Mouse (Mus musculus): ENCODE data around the gene Sh3kbp1. TPM values are rescaled to one million over a fixed set of nuclear protein-coding genes. Genes with fewer than 3 reads are reported as not detected.
"Not testable (repeated sequence)": the region's sequence is repeated elsewhere in the genome, so short reads cannot be mapped to it uniquely, and the experiment has no call there.

Sh3kbp1 gene
- 37.6 and 39.3 TPM in 2 replicates for polyA plus RNA-seq (2015; fragmentation: Nextera tagmentation; extraction: Ambion mirVana)

DNA sequence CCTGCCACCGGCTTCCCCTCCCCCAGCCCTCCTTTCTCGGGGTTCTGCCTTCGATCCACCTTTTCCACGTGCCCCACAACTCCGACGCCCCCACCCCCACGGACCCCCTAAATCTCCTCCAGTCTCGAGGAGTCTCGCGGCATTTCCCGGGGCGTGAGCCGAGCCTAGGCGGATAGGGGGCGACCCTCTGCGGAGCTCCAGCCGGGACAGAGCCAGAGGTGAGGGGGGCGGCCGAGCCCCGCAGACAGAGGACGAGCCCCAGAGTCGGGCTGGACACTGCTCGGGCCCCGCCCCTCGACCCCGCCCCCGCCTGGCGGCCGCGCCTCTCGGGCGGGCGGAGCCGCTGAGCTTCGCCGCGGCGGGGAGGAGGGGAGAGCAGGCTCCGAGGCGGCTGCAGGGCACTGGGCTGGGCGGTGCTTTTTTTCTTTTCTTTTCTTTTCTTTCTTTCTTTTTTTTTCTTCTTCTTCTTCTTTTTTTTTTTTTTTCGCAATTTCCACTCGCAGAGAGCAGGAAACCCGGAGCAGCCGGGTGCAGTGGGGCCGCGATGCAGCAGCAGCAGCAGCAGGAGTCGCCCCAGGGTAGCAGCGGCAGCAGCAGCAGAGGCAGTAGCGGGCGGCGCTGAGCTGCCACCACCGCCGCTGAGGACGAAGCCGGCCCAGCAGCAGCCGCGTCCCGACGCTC, at the start of gene Sh3kbp1:
Gene Sh3kbp1 (plus strand): TSS at position 366 of the 681 bp plus-strand sequence.
- ATAC-seq = peak; percentile 91
- peak within 1 kb of the TSS; percentile 80 for H3K27ac ChIP-seq
- peak within 1 kb of the TSS; percentile 83 for H3K9ac ChIP-seq (replicated peaks)
- peak within 1 kb of the TSS; percentile 59 for H3K4me2 ChIP-seq (replicated peaks)
- WGBS = 22% methylated on average over 39 of the region's 60 CpGs
- H3K9me3 ChIP-seq = no peaks in the 10 kb centered on the region
- no peaks in the 10 kb centered on the region for H3K36me3 ChIP-seq
- peaks cover 5% of the 10 kb centered on the region; the same call in 1 of the 2 replicates for H3K27me3 ChIP-seq
- 0 out of 2 replicates have a peak, but pooled peaks cover 4% of the 10 kb centered on the region for H3K4me1 ChIP-seq (replicated peaks)
- H3K4me3 ChIP-seq (replicated peaks) = peak within 1 kb of the TSS; percentile 60

DNA sequence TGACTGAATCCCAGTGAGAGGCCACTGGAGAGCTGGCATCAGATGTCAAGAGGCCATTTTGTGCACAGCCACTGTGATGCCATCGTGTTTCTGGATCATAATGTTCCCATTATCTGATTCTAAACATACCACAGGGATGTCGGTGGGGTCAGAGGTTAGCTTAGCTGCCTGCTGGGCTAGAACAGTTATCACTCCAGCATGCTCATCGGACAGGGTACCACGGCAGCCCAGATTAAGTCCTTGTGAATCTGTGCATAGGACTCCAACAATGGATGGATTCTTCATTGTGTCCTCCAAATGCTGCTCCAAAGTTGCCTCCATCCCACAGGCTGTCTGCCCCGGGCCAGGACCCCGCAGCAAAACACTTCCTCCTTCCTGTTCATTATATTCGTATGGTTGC, 42.3 kb upstream of the Sh3kbp1 start:
- not testable (repeated sequence) for H3K27ac ChIP-seq; H3K9me3 ChIP-seq; H3K27me3 ChIP-seq; H3K36me3 ChIP-seq; H3K4me3 ChIP-seq (replicated peaks); H3K4me2 ChIP-seq (replicated peaks); H3K4me1 ChIP-seq (replicated peaks); H3K9ac ChIP-seq (replicated peaks)
- ATAC-seq = peak; percentile 45
- 56% methylated on average over 7 of the region's 7 CpGs for WGBS

- no peak overlapping the region for H3K27ac ChIP-seq
- H3K4me1 ChIP-seq (replicated peaks) = no peaks in the 10 kb centered on the region
- ATAC-seq = no peak
- no peak overlapping the region for H3K4me2 ChIP-seq (replicated peaks)
- no peak overlapping the region for H3K4me3 ChIP-seq (replicated peaks)
- 0 out of 2 replicates have a peak, but pooled peaks cover 2% of the 10 kb centered on the region for H3K36me3 ChIP-seq
- H3K9ac ChIP-seq (replicated peaks) = no peak overlapping the region
- WGBS = 74% methylated on average over 1 of the region's 1 CpGs
- H3K27me3 ChIP-seq = no peaks in the 10 kb centered on the region; the same call in 1 of the 2 replicates
- no peaks in the 10 kb centered on the region for H3K9me3 ChIP-seq
These were observed 35.4 kb upstream of the Sh3kbp1 start for GRCm38 (mm10) chrX:159591633-159592032.

- Histone ChIP-seq H3K27me3 (peaks cover 6% of the 10 kb centered on the region; the same call in 1 of the 2 replicates), H3K36me3 (0 out of 2 replicates have a peak, but pooled peaks cover 2% of the 10 kb centered on the region), H3K9me3 (no peaks in the 10 kb centered on the region), H3K27ac (no peak overlapping the region), H3K9ac (replicated peaks) (no peak overlapping the region), H3K4me3 (replicated peaks) (no peak overlapping the region), H3K4me1 (replicated peaks) (no peaks in the 10 kb centered on the region), H3K4me2 (replicated peaks) (no peak overlapping the region)
- ATAC-seq = no peak
- WGBS = 79% methylated on average over 1 of the region's 1 CpGs
These were observed 29.6 kb upstream of the Sh3kbp1 start for GRCm38 (mm10) chrX:159597502-159597901.

GRCm38 (mm10) chrX:159604832-159605231, 22.2 kb upstream of the Sh3kbp1 start:
- no peak overlapping the region for H3K4me3 ChIP-seq (replicated peaks)
- no peaks in the 10 kb centered on the region for H3K9me3 ChIP-seq
- H3K36me3 ChIP-seq = no peaks in the 10 kb centered on the region
- WGBS = 51% methylated on average over 2 of the region's 2 CpGs
- no peak overlapping the region for H3K4me2 ChIP-seq (replicated peaks)
- no peak for ATAC-seq
- 0 out of 2 replicates have a peak, but pooled peaks cover 5% of the 10 kb centered on the region for H3K27me3 ChIP-seq
- no peak overlapping the region for H3K9ac ChIP-seq (replicated peaks)
- no peaks in the 10 kb centered on the region for H3K4me1 ChIP-seq (replicated peaks)
- H3K27ac ChIP-seq = no peak overlapping the region

DNA sequence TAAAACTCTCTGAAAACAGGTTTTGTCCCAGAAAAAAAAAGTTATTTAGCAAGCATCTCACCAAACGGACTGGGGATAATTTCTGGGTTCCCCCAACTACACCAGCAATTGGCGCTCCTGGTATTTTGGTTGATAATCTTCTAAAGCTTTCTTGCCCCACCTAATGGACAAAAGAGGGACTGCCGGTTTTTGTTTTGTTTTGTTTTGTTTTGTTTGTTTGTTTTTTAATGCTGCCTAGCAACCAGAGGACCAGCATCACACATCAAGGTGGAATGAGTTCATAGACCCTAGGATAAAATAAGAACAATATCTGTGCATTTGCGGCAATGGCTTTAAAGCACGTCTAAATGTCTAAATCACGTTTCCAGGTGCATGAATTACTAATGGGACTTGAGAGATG, 20.1 kb upstream of the Sh3kbp1 start:
- Histone ChIP-seq H3K9me3 (no peaks in the 10 kb centered on the region), H3K4me3 (replicated peaks) (no peak overlapping the region), H3K27ac (no peak overlapping the region), H3K4me1 (replicated peaks) (no peaks in the 10 kb centered on the region), H3K27me3 (0 out of 2 replicates have a peak, but pooled peaks cover 5% of the 10 kb centered on the region), H3K4me2 (replicated peaks) (no peak overlapping the region), H3K36me3 (no peaks in the 10 kb centered on the region), H3K9ac (replicated peaks) (no peak overlapping the region)
- ATAC-seq = no peak
- WGBS = 47% methylated on average over 6 of the region's 6 CpGs

DNA sequence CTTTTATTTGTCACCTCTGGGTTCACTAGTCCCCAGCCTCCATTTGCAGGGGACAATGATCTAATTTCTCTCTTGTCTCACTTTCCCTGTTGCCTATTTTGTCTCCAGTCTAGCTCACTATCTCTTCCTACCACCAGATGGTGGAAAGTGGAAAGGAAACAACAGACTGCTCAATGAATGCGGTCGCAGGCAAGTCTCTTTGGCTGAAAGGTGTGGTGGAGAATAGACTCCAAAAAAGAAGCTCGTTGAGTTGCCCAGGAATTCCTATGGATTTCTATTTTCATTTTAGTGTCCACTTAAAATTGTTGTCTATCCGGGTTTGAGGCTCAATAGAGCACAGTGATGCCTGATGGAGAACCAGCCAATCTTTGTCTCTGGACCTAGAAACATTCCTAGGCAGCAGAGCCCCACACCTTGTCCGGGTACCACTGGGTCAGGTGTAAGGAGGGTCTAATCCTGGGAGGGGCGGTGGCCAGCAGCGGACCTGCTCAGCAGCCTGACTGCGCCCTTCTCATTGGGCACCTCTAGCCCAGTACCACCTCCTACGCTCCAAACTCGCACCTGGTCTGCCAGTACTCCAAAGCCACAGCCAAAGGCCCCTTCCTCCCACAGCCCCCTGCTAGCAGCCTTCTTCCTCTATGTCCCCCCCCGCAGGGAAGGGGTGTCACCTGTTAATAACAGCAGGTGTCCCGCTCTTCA, 715 bp upstream of the Sh3kbp1 start:
- H3K9ac ChIP-seq (replicated peaks) = peak overlapping the region; percentile 36; the same call in 1 of the 2 replicates
- 0 out of 2 replicates have a peak, but pooled peaks cover 4% of the 10 kb centered on the region for H3K4me1 ChIP-seq (replicated peaks)
- 0 out of 2 replicates have a peak overlapping the region, but pooled peaks have one; percentile 30 for H3K27ac ChIP-seq
- peak; percentile 70 for ATAC-seq
- H3K4me3 ChIP-seq (replicated peaks) = peak overlapping the region; percentile 60
- H3K4me2 ChIP-seq (replicated peaks) = peak overlapping the region; percentile 59
- H3K27me3 ChIP-seq = peaks cover 8% of the 10 kb centered on the region; the same call in 1 of the 2 replicates
- 21% methylated on average over 12 of the region's 12 CpGs for WGBS
- no peaks in the 10 kb centered on the region for H3K9me3 ChIP-seq
- no peaks in the 10 kb centered on the region for H3K36me3 ChIP-seq

- peak overlapping the region; percentile 80 for H3K27ac ChIP-seq
- 28% methylated on average over 55 of the region's 56 CpGs for WGBS
- H3K36me3 ChIP-seq = no peaks in the 10 kb centered on the region
- peak overlapping the region; percentile 83 for H3K9ac ChIP-seq (replicated peaks)
- no peaks in the 10 kb centered on the region for H3K9me3 ChIP-seq
- H3K4me3 ChIP-seq (replicated peaks) = peak overlapping the region; percentile 60
- peaks cover 2% of the 10 kb centered on the region; the same call in 1 of the 2 replicates for H3K27me3 ChIP-seq
- ATAC-seq = peak; percentile 75
- H3K4me1 ChIP-seq (replicated peaks) = 0 out of 2 replicates have a peak, but pooled peaks cover 4% of the 10 kb centered on the region
- H3K4me2 ChIP-seq (replicated peaks) = peak overlapping the region; percentile 59
These were observed 805 bp downstream of the Sh3kbp1 start for GRCm38 (mm10) chrX:159627588-159628566.

DNA sequence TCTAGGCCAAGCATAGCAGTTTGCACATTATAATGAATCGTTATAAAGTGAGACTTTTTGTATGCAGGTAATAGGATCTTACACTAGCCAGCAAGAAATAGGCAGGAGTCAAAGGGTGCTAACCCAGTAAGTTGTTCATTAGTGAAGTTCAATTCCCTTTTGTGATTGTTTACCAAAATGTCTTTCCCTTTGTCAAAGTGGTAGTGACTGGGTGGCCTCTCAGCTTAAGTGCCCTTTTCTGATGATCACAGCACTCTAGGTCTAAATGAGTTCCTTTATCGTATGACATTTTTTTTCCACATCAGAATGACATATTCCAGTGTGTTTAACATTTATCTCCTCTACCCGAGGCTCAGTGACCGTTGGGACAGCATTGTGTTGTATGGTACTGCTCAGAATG, 1.6 kb downstream of the Sh3kbp1 start:
- Histone ChIP-seq H3K36me3 (no peaks in the 10 kb centered on the region), H3K4me2 (replicated peaks) (peak overlapping the region; percentile 59), H3K9ac (replicated peaks) (peak overlapping the region; percentile 83; the same call in 1 of the 2 replicates), H3K9me3 (no peaks in the 10 kb centered on the region), H3K4me3 (replicated peaks) (peak overlapping the region; percentile 60), H3K4me1 (replicated peaks) (0 out of 2 replicates have a peak, but pooled peaks cover 4% of the 10 kb centered on the region), H3K27ac (no peak overlapping the region), H3K27me3 (peaks cover 2% of the 10 kb centered on the region; the same call in 1 of the 2 replicates)
- WGBS = 49% methylated on average over 4 of the region's 4 CpGs
- no peak for ATAC-seq

GRCm38 (mm10) chrX:159629203-159629602, 2.1 kb downstream of the Sh3kbp1 start:
- no peaks in the 10 kb centered on the region for H3K9me3 ChIP-seq
- peaks cover 2% of the 10 kb centered on the region; the same call in 1 of the 2 replicates for H3K27me3 ChIP-seq
- H3K36me3 ChIP-seq = no peaks in the 10 kb centered on the region
- WGBS = 21% methylated on average over 2 of the region's 2 CpGs
- H3K4me1 ChIP-seq (replicated peaks) = 0 out of 2 replicates have a peak, but pooled peaks cover 4% of the 10 kb centered on the region
- no peak overlapping the region for H3K9ac ChIP-seq (replicated peaks)
- no peak for ATAC-seq
- peak overlapping the region; percentile 59 for H3K4me2 ChIP-seq (replicated peaks)
- no peak overlapping the region for H3K27ac ChIP-seq
- peak overlapping the region; percentile 60 for H3K4me3 ChIP-seq (replicated peaks)

Data from midbrain, embryonic 13.5 days (tissue).